Mouse (Mus musculus) thymus, adult 2 months (tissue): ENCODE data around the gene Smarcd1. TPM values are rescaled to one million over a fixed set of nuclear protein-coding genes. Genes with fewer than 3 reads are reported as not detected.
"Not testable (repeated sequence)": the region's sequence is repeated elsewhere in the genome, so short reads cannot be mapped to it uniquely, and the experiment has no call there.

Source experiments
- DNase-seq: peaks from one replicate; pipeline ENCODE4 v3.0.0; 2021
- H3K27ac ChIP-seq: fragments of 200-500 bp; 2 replicates; pipeline ENCODE4 v1.5.1; 2012; ENCODE audit warnings: low read length, control low read depth; ENCODE audit not compliant: control insufficient read depth, insufficient read depth
- H3K27me3 ChIP-seq: fragments of 200-500 bp; 2 replicates; pipeline ENCODE4 v1.6.1; 2012; ENCODE audit warnings: mild to moderate bottlenecking, low read length, moderate library complexity, mixed read lengths; ENCODE audit not compliant: control insufficient read depth, insufficient read depth
- H3K36me3 ChIP-seq: fragments of 200-500 bp; 2 replicates; pipeline ENCODE4 v1.6.1; 2012; ENCODE audit warnings: mild to moderate bottlenecking, low read length, moderate library complexity; ENCODE audit not compliant: control insufficient read depth, insufficient read depth
- H3K4me1 ChIP-seq: fragments of 200-500 bp; replicated peaks from 2 replicates; pipeline ENCODE4 v1.6.1; 2012; ENCODE audit warnings: low read length; ENCODE audit not compliant: control insufficient read depth, insufficient read depth
- H3K4me3 ChIP-seq: fragments of 200-500 bp; 2 replicates; pipeline ENCODE4 v1.5.1; 2012; ENCODE audit warnings: mild to moderate bottlenecking, low read length, control low read depth, moderate library complexity; ENCODE audit not compliant: control insufficient read depth, insufficient read depth
- CTCF ChIP-seq: fragments of 200-500 bp; IDR thresholded peaks from 2 replicates; pipeline ENCODE4 v1.5.1; 2012; ENCODE audit warnings: mild to moderate bottlenecking, control low read depth, low read length, moderate library complexity, borderline replicate concordance; ENCODE audit not compliant: control insufficient read depth, poor library complexity, insufficient read depth; ENCODE audit errors: extremely low read depth
- POLR2A ChIP-seq: fragments of 200-500 bp; IDR thresholded peaks from 2 replicates; pipeline ENCODE4 v1.6.1; 2012; ENCODE audit warnings: mild to moderate bottlenecking, low read length, control low read depth, moderate library complexity; ENCODE audit not compliant: control insufficient read depth, poor library complexity, insufficient read depth; ENCODE audit errors: extremely low read depth
- WGBS: fragments of 180-500 bp; shearing (Covaris S2); methylation state at CpG from one replicate; pipeline ENCODE4 v1.1.7; 2018; 5-methylcytosine and 5-hydroxymethylcytosine counted together
- polyA plus RNA-seq: library from polyadenylated mRNA; depleted of rRNA; stranded (reverse); fragments of >200 nt; gene quantifications from 2 replicates; pipeline ENCODE4 v1.2.3, GENCODE M21; 2012

The Smarcd1 gene
- polyA plus RNA-seq, 1 experiment, result 106 TPM

DNA sequence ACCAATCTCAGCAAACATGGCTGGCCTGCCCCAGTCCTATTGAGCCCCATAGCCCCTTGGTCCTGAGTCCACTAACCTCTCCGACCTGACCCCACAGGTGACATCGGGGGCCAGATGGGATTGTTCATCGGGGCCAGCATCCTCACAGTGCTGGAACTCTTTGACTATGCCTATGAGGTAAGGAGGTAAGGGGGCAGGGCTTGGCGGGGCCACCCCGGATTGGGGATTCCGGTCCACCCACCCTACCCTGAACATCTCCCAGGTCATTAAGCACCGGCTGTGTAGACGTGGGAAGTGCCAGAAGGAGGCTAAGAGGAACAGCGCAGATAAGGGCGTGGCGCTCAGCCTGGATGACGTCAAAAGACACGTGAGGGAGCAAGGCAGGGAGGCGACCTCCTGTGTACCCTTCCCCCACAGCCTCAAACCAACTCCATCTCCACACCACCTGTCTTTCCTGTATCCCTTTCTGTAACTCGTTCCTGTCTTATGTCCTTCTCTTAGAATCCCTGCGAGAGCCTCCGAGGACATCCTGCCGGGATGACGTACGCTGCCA is 3.3 kb upstream of the Smarcd1 start:
- Histone ChIP-seq H3K27me3 (no peaks in the 10 kb centered on the region), H3K27ac (no peak overlapping the region), H3K36me3 (no peaks in the 10 kb centered on the region), H3K4me1 (peaks cover 11% of the 10 kb centered on the region), H3K4me3 (no peak overlapping the region)
- DNase-seq, result no peak
- 51% methylated on average over 20 of the region's 20 CpGs for WGBS
- no peak for TF ChIP-seq CTCF
- no peak for TF ChIP-seq POLR2A

DNA sequence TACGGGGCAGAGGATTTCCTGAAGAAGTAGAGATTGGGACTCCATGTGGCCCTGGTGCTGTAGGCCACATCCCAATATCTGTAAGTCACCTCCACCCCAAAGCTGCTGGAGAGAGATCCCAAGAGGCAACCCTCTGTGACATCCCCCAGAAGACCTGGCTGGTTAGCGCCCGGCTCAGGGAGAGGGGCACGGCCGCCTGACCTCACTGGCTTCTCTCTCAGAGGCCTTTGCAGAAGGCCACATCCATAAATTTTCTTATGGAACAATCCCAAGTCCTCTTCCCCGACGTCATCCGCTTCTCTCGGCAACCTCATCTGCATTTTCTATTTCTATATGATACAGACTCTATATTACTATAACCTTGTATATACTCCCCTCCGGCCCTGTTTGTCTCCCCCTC is 2.2 kb upstream of the Smarcd1 start:
- TF ChIP-seq CTCF, result no peak
- TF ChIP-seq POLR2A, result no peak
- H3K4me1 ChIP-seq, result peaks cover 11% of the 10 kb centered on the region
- DNase-seq, result no peak
- H3K27me3 ChIP-seq, result no peaks in the 10 kb centered on the region
- H3K27ac ChIP-seq, result no peak overlapping the region
- 97% methylated on average over 10 of the region's 10 CpGs for WGBS
- peaks cover 3% of the 10 kb centered on the region; the same call in 1 of the 2 replicates for H3K36me3 ChIP-seq
- no peak overlapping the region for H3K4me3 ChIP-seq

DNA sequence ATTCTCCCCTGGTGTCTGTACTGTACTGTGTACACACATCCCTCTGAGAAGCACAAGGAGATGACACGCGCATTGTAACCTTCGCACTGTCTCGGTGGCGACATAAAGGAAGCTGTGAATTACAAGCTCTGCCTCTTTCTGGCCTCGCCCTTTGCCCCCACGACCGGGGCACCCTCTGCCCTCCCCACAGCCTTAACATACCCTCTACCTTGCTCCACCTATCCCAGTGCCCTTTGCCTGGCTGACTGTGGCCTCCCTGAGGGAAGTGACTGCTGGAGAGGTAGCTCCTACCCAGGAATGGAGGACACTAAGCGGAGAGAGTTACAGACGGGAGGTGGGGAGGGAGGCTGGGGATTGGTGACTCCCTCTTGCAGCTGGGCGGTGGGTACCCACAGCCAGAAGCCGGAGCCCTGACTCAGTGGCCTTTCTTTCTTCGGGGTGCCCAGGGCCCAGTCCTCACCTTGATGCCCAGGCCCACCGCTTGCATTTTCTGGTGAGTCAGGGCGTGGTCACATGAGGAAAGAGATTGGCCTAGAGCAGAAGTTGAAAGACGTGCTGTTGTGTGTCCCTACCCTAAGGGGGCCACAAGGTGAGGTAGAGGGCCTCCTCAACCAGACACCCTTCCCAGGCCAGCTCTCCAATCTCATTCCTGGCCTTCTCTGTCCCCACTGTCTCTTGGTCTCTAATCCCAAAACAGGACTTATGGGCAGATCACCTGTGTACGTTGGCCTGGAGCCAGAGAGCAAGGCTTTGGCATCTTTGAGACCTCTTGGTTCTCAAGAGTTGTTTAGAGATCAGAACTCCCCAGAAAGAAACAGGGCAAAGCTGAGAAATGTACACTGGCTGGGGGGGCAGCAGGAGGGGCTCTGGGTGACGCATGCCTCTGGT is 1.5 kb upstream of the Smarcd1 start:
- H3K27ac ChIP-seq, result no peak overlapping the region
- WGBS, result 92% methylated on average over 18 of the region's 18 CpGs
- no peak for DNase-seq
- H3K27me3 ChIP-seq, result no peaks in the 10 kb centered on the region
- TF ChIP-seq POLR2A (no peak), CTCF (no peak)
- H3K36me3 ChIP-seq, result peaks cover 3% of the 10 kb centered on the region; the same call in 1 of the 2 replicates
- no peak overlapping the region for H3K4me3 ChIP-seq
- H3K4me1 ChIP-seq, result peaks cover 11% of the 10 kb centered on the region

DNA sequence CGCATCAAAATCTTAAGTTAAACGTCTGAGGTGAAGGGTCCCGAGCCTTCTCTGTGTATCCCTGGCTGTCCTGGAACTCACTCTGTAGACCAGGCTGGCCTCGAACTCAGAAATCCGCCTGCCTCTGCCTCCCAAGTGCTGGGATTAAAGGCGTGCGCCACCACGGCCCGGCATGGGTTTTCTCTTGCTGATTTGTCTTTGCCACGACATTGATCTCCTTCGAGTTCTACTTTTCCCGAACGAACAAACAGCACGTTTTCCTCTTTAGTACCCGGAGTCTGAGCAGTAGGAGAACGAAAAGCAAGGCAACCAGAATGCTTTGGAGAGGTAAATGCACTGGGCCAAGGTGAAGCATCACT is 310 bp upstream of the Smarcd1 start:
- H3K4me1 ChIP-seq, result peaks cover 11% of the 10 kb centered on the region
- H3K4me3 ChIP-seq, result peak overlapping the region; percentile 68
- 42% methylated on average over 16 of the region's 16 CpGs for WGBS
- H3K27me3 ChIP-seq, DNase-seq, H3K36me3 ChIP-seq, H3K27ac ChIP-seq: not testable (repeated sequence)

DNA sequence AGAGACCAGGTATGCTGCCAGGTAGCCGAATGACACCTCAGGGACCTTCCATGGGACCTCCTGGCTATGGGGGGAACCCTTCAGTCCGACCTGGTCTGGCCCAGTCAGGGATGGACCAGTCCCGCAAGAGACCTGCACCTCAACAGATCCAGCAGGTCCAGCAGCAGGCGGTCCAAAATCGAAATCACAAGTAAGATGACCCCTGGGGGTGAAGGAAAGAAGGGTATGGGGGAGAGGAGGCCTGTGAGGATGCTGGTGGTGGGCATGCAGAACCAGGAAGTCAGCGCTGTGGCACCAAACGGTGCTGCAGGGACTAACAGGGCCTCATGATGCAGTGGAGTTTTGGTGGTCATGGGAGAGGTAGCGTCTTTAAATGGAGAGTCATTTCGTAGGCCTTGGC is 1.2 kb downstream of the Smarcd1 start:
- 92% methylated on average over 9 of the region's 9 CpGs for WGBS
- TF ChIP-seq POLR2A, result no peak
- no peak for TF ChIP-seq CTCF
- no peak overlapping the region for H3K27ac ChIP-seq
- H3K36me3 ChIP-seq, result peaks cover 20% of the 10 kb centered on the region
- H3K4me3 ChIP-seq, result no peak overlapping the region
- no peak for DNase-seq
- no peaks in the 10 kb centered on the region for H3K27me3 ChIP-seq
- H3K4me1 ChIP-seq, result peaks cover 11% of the 10 kb centered on the region

DNA sequence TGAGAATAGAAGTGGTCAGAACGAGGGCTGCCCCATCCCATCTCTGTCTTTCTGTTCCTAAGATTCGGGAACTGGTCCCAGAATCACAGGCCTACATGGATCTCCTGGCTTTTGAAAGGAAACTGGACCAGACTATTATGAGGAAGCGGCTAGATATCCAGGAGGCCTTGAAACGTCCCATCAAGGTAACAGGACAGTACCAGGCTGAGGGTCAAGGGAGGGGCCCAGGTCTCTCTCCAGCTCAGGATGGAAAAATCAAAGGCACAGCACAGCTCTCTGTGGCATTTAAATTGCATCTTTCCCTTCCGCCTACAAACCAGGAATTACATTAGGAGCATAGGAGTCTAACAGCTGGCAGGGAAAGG is 1.7 kb downstream of the Smarcd1 start:
- Histone ChIP-seq H3K27ac (no peak overlapping the region), H3K36me3 (peaks cover 26% of the 10 kb centered on the region), H3K4me1 (peaks cover 11% of the 10 kb centered on the region), H3K27me3 (no peaks in the 10 kb centered on the region), H3K4me3 (no peak overlapping the region)
- TF ChIP-seq CTCF (no peak), POLR2A (no peak)
- no peak for DNase-seq
- 93% methylated on average over 5 of the region's 5 CpGs for WGBS

- WGBS, result 94% methylated on average over 23 of the region's 23 CpGs
- Histone ChIP-seq H3K36me3 (peaks cover 31% of the 10 kb centered on the region), H3K4me3 (no peak overlapping the region), H3K27me3 (no peaks in the 10 kb centered on the region), H3K27ac (no peak overlapping the region), H3K4me1 (peaks cover 11% of the 10 kb centered on the region)
- TF ChIP-seq CTCF (no peak), POLR2A (no peak)
- no peak for DNase-seq
Measured at GRCm38 (mm10) chr15:99704041-99704681, 2.2 kb downstream of the Smarcd1 start.
